Mouse (Mus musculus) embryonic facial prominence, embryonic 13.5 days (tissue): ENCODE data around the gene Rspo1. TPM values are rescaled to one million over a fixed set of nuclear protein-coding genes. Genes with fewer than 3 reads are reported as not detected.

Experiments
- ATAC-seq: fragments of 200-750 bp; cut with Nextera tagmentation; 2 replicates; pipeline ENCODE4 v1.8.0; 2017; ENCODE audit warnings: low read depth; ENCODE audit not compliant: insufficient number of reproducible peaks, insufficient read depth, low FRiP score, low TSS enrichment
- H3K27ac ChIP-seq: fragments of 300-500 bp; sonication (generic); 2 replicates; pipeline ENCODE4 v1.5.1; 2015; ENCODE audit warnings: moderate library complexity, mild to moderate bottlenecking, inconsistent platforms
- H3K27me3 ChIP-seq: fragments of 300-500 bp; sonication (generic); 2 replicates; pipeline ENCODE4 v1.6.1; 2015; ENCODE audit warnings: mild to moderate bottlenecking, inconsistent platforms
- H3K36me3 ChIP-seq: fragments of 300-500 bp; sonication (generic); 2 replicates; pipeline ENCODE4 v1.6.1; 2015; ENCODE audit warnings: mild to moderate bottlenecking, inconsistent platforms
- H3K4me1 ChIP-seq: fragments of 300-500 bp; sonication (generic); 2 replicates; pipeline ENCODE4 v1.6.1; 2015; ENCODE audit warnings: inconsistent platforms
- H3K4me2 ChIP-seq: fragments of 300-500 bp; sonication (generic); 2 replicates; pipeline ENCODE4 v1.6.1; 2015; ENCODE audit warnings: moderate library complexity, mild to moderate bottlenecking, inconsistent platforms
- H3K4me3 ChIP-seq: fragments of 300-500 bp; sonication (generic); 2 replicates; pipeline ENCODE4 v1.5.1; 2015; ENCODE audit warnings: mild to moderate bottlenecking, inconsistent platforms
- H3K9ac ChIP-seq: fragments of 300-500 bp; sonication (generic); 2 replicates; pipeline ENCODE4 v1.6.1; 2015; ENCODE audit warnings: mild to moderate bottlenecking, inconsistent platforms
- H3K9me3 ChIP-seq: fragments of 300-500 bp; sonication (generic); 2 replicates; pipeline ENCODE4 v1.6.1; 2016; ENCODE audit warnings: inconsistent platforms
- WGBS: fragments of 180-500 bp; shearing (Covaris S2); methylation state at CpG from one replicate; pipeline ENCODE4 v1.1.7; 2015; ENCODE audit warnings: mixed read lengths; 5-methylcytosine and 5-hydroxymethylcytosine counted together
- polyA plus RNA-seq: library from polyadenylated mRNA; unstranded; fragments of >200 nt; fragmentation: Nextera tagmentation; extraction: Ambion mirVana; gene quantifications from 2 replicates; pipeline ENCODE4 v1.2.1, GENCODE M21; 2015

Gene Rspo1
- polyA plus RNA-seq, 1 experiment from 2014 or later = 18.8 TPM

DNA sequence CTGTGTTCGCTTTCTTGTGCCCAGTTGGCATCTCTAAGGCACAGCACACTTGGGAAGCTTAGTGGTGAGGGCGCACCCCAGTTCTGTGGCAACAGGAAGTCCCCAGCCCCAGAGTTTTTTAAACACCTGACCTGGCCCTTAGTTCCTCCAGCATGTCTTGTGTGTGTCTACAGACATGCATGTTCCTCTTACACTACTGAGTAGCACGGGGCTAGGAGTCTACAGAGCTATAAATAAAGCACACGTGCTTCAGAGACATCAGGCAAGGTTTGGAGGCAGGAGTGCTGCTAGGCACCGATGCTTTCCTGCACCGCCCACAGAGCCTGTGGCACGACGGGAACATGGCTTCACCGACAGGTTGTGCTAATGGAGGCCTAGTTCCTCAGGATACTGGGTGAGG is 69.2 kb downstream of the Rspo1 start:
- Histone ChIP-seq H3K9me3 (no peaks in the 10 kb centered on the region), H3K27me3 (no peaks in the 10 kb centered on the region), H3K4me3 (no peak overlapping the region), H3K27ac (0 out of 2 replicates have a peak overlapping the region, but pooled peaks have one; percentile 44), H3K36me3 (peaks cover 55% of the 10 kb centered on the region), H3K9ac (no peak overlapping the region), H3K4me1 (peaks cover 37% of the 10 kb centered on the region), H3K4me2 (no peak overlapping the region)
- no peak for ATAC-seq
- WGBS = 87% methylated on average over 9 of the region's 9 CpGs

GRCm38 (mm10) chr4:125056476-125056875 is 70.2 kb downstream of the Rspo1 start:
- peaks cover 37% of the 10 kb centered on the region for H3K4me1 ChIP-seq
- peaks cover 45% of the 10 kb centered on the region for H3K36me3 ChIP-seq
- no peaks in the 10 kb centered on the region for H3K9me3 ChIP-seq
- 0 out of 2 replicates have a peak, but pooled peaks have one; percentile 29 for ATAC-seq
- WGBS = 29% methylated on average over 4 of the region's 4 CpGs
- H3K27ac ChIP-seq = peak overlapping the region; percentile 78
- H3K4me2 ChIP-seq = no peak overlapping the region
- no peak overlapping the region for H3K4me3 ChIP-seq
- no peaks in the 10 kb centered on the region for H3K27me3 ChIP-seq
- H3K9ac ChIP-seq = no peak overlapping the region

DNA sequence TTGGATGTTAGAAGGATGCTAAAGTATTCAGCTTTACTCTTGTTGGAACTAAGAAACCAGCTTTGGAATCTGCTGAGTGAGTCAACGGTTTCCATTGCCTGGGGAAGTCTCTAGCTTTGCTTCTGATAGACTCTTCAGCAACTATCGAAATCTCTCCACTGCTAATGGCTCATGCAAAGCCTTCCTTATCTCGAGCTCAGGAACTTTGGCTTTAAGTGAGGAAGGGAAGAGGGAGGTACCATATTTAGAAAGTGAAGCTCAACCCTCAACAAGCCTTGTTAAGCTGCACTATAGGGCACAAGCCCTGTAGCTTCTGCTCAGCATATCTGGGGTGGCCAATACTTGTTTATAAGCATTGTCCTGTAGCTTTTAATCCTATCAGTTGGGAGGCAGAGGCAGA is 71.0 kb downstream of the Rspo1 start:
- Histone ChIP-seq H3K9ac (0 out of 2 replicates have a peak overlapping the region, but pooled peaks have one; percentile 11), H3K27ac (peak overlapping the region; percentile 78), H3K4me3 (no peak overlapping the region), H3K36me3 (peaks cover 37% of the 10 kb centered on the region), H3K4me1 (peaks cover 37% of the 10 kb centered on the region), H3K27me3 (no peaks in the 10 kb centered on the region), H3K4me2 (no peak overlapping the region), H3K9me3 (no peaks in the 10 kb centered on the region)
- ATAC-seq = no peak
- 25% methylated on average over 3 of the region's 3 CpGs for WGBS

GRCm38 (mm10) chr4:125058033-125058432 is 71.8 kb downstream of the Rspo1 start:
- ATAC-seq = no peak
- H3K4me3 ChIP-seq = no peak overlapping the region
- no peak overlapping the region for H3K4me2 ChIP-seq
- H3K4me1 ChIP-seq = peaks cover 37% of the 10 kb centered on the region
- 0 out of 2 replicates have a peak overlapping the region, but pooled peaks have one; percentile 5 for H3K27ac ChIP-seq
- WGBS = 21% methylated on average over 5 of the region's 5 CpGs
- H3K9ac ChIP-seq = no peak overlapping the region
- peaks cover 30% of the 10 kb centered on the region for H3K36me3 ChIP-seq
- H3K9me3 ChIP-seq = no peaks in the 10 kb centered on the region
- no peaks in the 10 kb centered on the region for H3K27me3 ChIP-seq

Other genes with a start within 250 kb of the Rspo1 start
- gene Inpp5b, start 244.6 kb upstream of the Rspo1 start, polyA plus RNA-seq = 25.2 and 26.4 TPM in 2 replicates
- 11.9 and 12.9 TPM in 2 replicates for gene Mtf1, start 184.3 kb upstream of the Rspo1 start, polyA plus RNA-seq
- 33.5 and 39.6 TPM in 2 replicates for gene Yrdc, start 135.8 kb upstream of the Rspo1 start, polyA plus RNA-seq
- gene 1110065P20Rik, start 135.2 kb upstream of the Rspo1 start, polyA plus RNA-seq = 60.0 and 60.9 TPM in 2 replicates
- 1.2 and 1.4 TPM in 2 replicates for gene Maneal, start 124.3 kb upstream of the Rspo1 start, polyA plus RNA-seq
- gene Epha10, start 105.5 kb upstream of the Rspo1 start, polyA plus RNA-seq = 0.08 and 0.11 TPM in 2 replicates
- 18.1 and 20.3 TPM in 2 replicates for gene 9930104L06Rik, start 49.4 kb upstream of the Rspo1 start, polyA plus RNA-seq
- 133 and 141 TPM in 2 replicates for gene Cdca8, start 47.1 kb upstream of the Rspo1 start, polyA plus RNA-seq
- gene Gnl2, start 30.2 kb downstream of the Rspo1 start, polyA plus RNA-seq = 111 and 112 TPM in 2 replicates
- gene Dnali1, start 79.3 kb downstream of the Rspo1 start, polyA plus RNA-seq = 0.12 TPM in 1 of 2 replicates, not detected in the other
- 31.9 and 32.9 TPM in 2 replicates for gene Snip1, start 80.2 kb downstream of the Rspo1 start, polyA plus RNA-seq
- 71.2 and 79.9 TPM in 2 replicates for gene Meaf6, start 98.7 kb downstream of the Rspo1 start, polyA plus RNA-seq
- gene Zc3h12a, start 141.4 kb downstream of the Rspo1 start, polyA plus RNA-seq = 0.70 and 0.80 TPM in 2 replicates